Mouse (Mus musculus): ENCODE data around the gene Nudt12. TPM values are rescaled to one million over a fixed set of nuclear protein-coding genes. Genes with fewer than 3 reads are reported as not detected.

Nudt12 gene
- polyA plus RNA-seq, 1 experiment from 2014 or later: 6.6 TPM

DNA sequence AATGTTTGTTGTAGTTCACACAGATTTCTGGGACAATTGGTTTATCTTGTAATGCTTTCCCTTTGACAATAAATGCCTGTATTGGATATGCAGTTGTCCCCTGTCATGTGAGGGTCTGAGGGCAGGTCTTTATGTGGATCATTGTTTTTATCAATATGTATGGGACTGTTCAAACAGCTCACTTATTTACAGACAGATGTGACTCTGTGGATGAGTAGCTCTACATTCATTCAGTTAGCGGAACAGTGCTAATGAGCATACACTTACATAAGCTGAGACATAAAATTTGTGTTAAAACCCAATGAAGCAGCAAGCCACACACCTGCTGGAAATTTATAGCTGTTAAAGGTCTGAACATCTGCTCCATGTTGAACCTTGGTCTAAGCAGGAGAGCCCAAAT, 56.1 kb downstream of the Nudt12 start:
- Histone ChIP-seq H3K27me3 (ENCODE audit: insufficient read depth, low read length) (no peaks in the 10 kb centered on the region), H3K4me2 (ENCODE audit: low read depth, low read length) (no peak overlapping the region), H3K27ac (ENCODE audit: low read depth) (no peak overlapping the region), H3K4me3 (ENCODE audit: low read depth, low read length) (no peak overlapping the region), H3K9me3 (ENCODE audit: low read length) (no peaks in the 10 kb centered on the region), H3K9ac (replicated peaks) (no peak overlapping the region), H3K4me1 (ENCODE audit: insufficient read depth) (no peaks in the 10 kb centered on the region), H3K36me3 (replicated peaks; ENCODE audit: insufficient read depth, low read length) (no peaks in the 10 kb centered on the region)
- ATAC-seq (no peak), DNase-seq (no peak)
- 83% methylated on average over 1 of the region's 1 CpGs for WGBS (ENCODE audit: insufficient replicate concordance)
- TF ChIP-seq EP300 (IDR thresholded peaks at IDR 0.05; ENCODE audit: low read depth) (no peak), CTCF (IDR thresholded peaks at IDR 0.05; ENCODE audit: low read depth) (no peak)

Other genes with a start within 250 kb of the Nudt12 start
- not detected in 2 replicates for gene Pdzph1, start 22.0 kb downstream of the Nudt12 start, polyA plus RNA-seq (2015; fragmentation: Nextera tagmentation; extraction: Ambion mirVana)

Data from liver, postnatal 0 days (tissue).